Mouse (Mus musculus) ES-E14 (cell line): ENCODE results near the gene Srd5a2. TPM values are rescaled to one million over a fixed set of nuclear protein-coding genes. Genes with fewer than 3 reads are reported as not detected.

Experiments used
- DNase-seq: peaks from one replicate; pipeline ENCODE4 v3.0.0-alpha.2; 2013; ENCODE audit warnings: low read depth, low spot score
- H3K27ac ChIP-seq: 2 replicates; pipeline ENCODE4 v1.5.1; 2012; ENCODE audit warnings: low read depth, mild to moderate bottlenecking, low read length, moderate library complexity, mixed read lengths; ENCODE audit not compliant: poor library complexity, insufficient read depth, severe bottlenecking
- H3K36me3 ChIP-seq: 2 replicates; pipeline ENCODE4 v1.6.1; 2012; ENCODE audit warnings: mild to moderate bottlenecking, low read length, moderate library complexity, mixed read lengths; ENCODE audit not compliant: control insufficient read depth, poor library complexity, insufficient read depth, severe bottlenecking
- H3K4me1 ChIP-seq, 2 experiments: fragments of 150-350 bp in 1 of 2; sonication (generic) in 1 of 2; 2 replicates each; pipeline ENCODE4 v1.6.1; 2012; ENCODE audit warnings: low read length in 2 of 2, mild to moderate bottlenecking in 1 of 2, mixed read lengths in 1 of 2; ENCODE audit not compliant: control insufficient read depth in 2 of 2, insufficient read depth in 2 of 2, poor library complexity in 1 of 2
- H3K4me3 ChIP-seq, 2 experiments: fragments of 150-350 bp in 1 of 2; sonication (generic) in 1 of 2; 2 replicates each; pipeline ENCODE4 v1.5.1; 2012; ENCODE audit warnings: low read length in 2 of 2, low read depth in 1 of 2, mild to moderate bottlenecking in 1 of 2, mixed read lengths in 1 of 2; ENCODE audit not compliant: insufficient read depth in 1 of 2, poor library complexity in 1 of 2, severe bottlenecking in 1 of 2
- H3K9ac ChIP-seq: 2 replicates; pipeline ENCODE4 v1.6.1; 2012; ENCODE audit warnings: low read depth, mild to moderate bottlenecking, low read length, mixed read lengths; ENCODE audit not compliant: poor library complexity, insufficient read depth, severe bottlenecking
- H3K9me3 ChIP-seq: fragments of 150-350 bp; sonication (generic); 2 replicates; pipeline ENCODE4 v1.6.1; 2012; ENCODE audit warnings: low read depth, mild to moderate bottlenecking, low read length; ENCODE audit not compliant: control insufficient read depth, insufficient read depth
- CHD2 ChIP-seq: IDR thresholded peaks from 2 replicates; pipeline ENCODE4 v1.6.1; 2014; ENCODE audit warnings: mild to moderate bottlenecking, low read depth, low read length, inconsistent platforms
- HCFC1 ChIP-seq: IDR thresholded peaks from 2 replicates; pipeline ENCODE4 v1.6.1; 2012; ENCODE audit warnings: low read length, inconsistent platforms, borderline replicate concordance; ENCODE audit not compliant: insufficient read depth
- MAFK ChIP-seq: IDR thresholded peaks from 2 replicates; pipeline ENCODE4 v1.6.1; 2014; ENCODE audit warnings: mild to moderate bottlenecking, low read depth, low read length, inconsistent platforms; ENCODE audit not compliant: insufficient read depth
- ZC3H11A ChIP-seq: IDR thresholded peaks from 2 replicates; pipeline ENCODE4 v1.6.1; 2012; ENCODE audit warnings: low read depth, mild to moderate bottlenecking, inconsistent platforms, low read length, borderline replicate concordance
- ZNF384 ChIP-seq: IDR thresholded peaks from 2 replicates; pipeline ENCODE4 v1.6.1; 2012; ENCODE audit warnings: low read depth, low read length, inconsistent platforms
- in situ Hi-C, 2 experiments: fragments of 600-800 bp; cut with MboI; formaldehyde crosslinking; loops; one replicate each; pipeline ENCODE4 v1.15.1; 2025; ENCODE audit warnings: low sequenced_read_pairs in 2 of 2, inconsistent platforms in 1 of 2; ENCODE audit not compliant: unreplicated experiment in 2 of 2
- total RNA-seq: library from RNA; depleted of rRNA; stranded (reverse); fragments of 300-350 nt; gene quantifications from 2 replicates; pipeline ENCODE4 v1.2.3, GENCODE M21; 2012; rRNA removed

The Srd5a2 gene
- total RNA-seq, 1 experiment = 0.22 TPM

DNA sequence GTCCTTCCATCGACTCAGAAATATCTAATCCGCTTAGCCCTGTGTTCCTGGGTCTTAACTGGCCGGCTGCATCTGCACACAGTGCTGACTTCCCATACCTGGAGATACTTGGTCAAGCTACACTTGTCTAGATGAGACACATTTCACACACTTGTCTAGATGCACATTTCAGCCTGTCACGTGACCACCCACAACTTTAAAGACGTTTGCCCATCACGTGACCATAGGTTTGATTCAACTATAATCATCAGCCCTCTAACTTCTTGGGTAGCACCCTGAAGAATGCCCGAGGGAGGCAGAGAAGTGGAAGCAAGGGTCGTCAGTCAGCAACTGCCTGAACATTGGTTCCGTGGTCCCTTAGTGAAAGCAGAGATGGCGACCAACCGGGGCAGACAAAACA, 75.1 kb downstream of the Srd5a2 start:
- Histone ChIP-seq H3K4me1 (no peaks in the 10 kb centered on the region), H3K4me3 (no peak overlapping the region), H3K36me3 (no peaks in the 10 kb centered on the region), H3K9me3 (no peaks in the 10 kb centered on the region), H3K27ac (no peak overlapping the region), H3K9ac (no peak overlapping the region)
- in situ Hi-C loops = no loop called here
- DNase-seq = no peak
- TF ChIP-seq HCFC1 (no peak), MAFK (no peak), CHD2 (no peak), ZC3H11A (no peak), ZNF384 (no peak)

- no peak overlapping the region for H3K27ac ChIP-seq
- H3K9ac ChIP-seq = no peak overlapping the region
- TF ChIP-seq HCFC1 (no peak), CHD2 (no peak), ZNF384 (no peak), ZC3H11A (no peak), MAFK (no peak)
- no peak for DNase-seq
- H3K4me1 ChIP-seq = no peaks in the 10 kb centered on the region
- H3K4me3 ChIP-seq = no peak overlapping the region
- in situ Hi-C loops = no loop called here
- no peaks in the 10 kb centered on the region for H3K36me3 ChIP-seq
- H3K9me3 ChIP-seq = no peaks in the 10 kb centered on the region
Observed at GRCm38 (mm10) chr17:73971291-73971690, 76.4 kb downstream of the Srd5a2 start.

GRCm38 (mm10) chr17:73970361-73971027, 77.2 kb downstream of the Srd5a2 start:
- no peak for DNase-seq
- no peak overlapping the region for H3K9ac ChIP-seq
- H3K9me3 ChIP-seq = no peaks in the 10 kb centered on the region
- H3K36me3 ChIP-seq = no peaks in the 10 kb centered on the region
- H3K4me3 ChIP-seq = no peak overlapping the region
- no peaks in the 10 kb centered on the region for H3K4me1 ChIP-seq
- H3K27ac ChIP-seq = no peak overlapping the region
- TF ChIP-seq ZC3H11A (no peak), ZNF384 (no peak), MAFK (no peak), CHD2 (no peak), HCFC1 (no peak)
- in situ Hi-C loops = no loop called here

Other genes with a start within 250 kb of the Srd5a2 start
- 1.7 and 2.7 TPM in 2 replicates for gene Ehd3, start 243.8 kb downstream of the Srd5a2 start, total RNA-seq
- gene Xdh, start 97.7 kb downstream of the Srd5a2 start, total RNA-seq = 0.11 and 0.13 TPM in 2 replicates
- 59.1 and 66.7 TPM in 2 replicates for gene Memo1, start 247.6 kb upstream of the Srd5a2 start, total RNA-seq